In genomic region chr1:36064861-36065760, GRCm38 (mm10) we compare ENCODE assay signal across 8 mouse cellular contexts. TPM values are rescaled to one million over a fixed set of nuclear protein-coding genes. Genes with fewer than 3 reads are reported as not detected.
DNase-seq lines count a peak whose midpoint lies in the region; ATAC-seq lines count a peak whose summit lies in the region.

No protein-coding gene starts in this region.

- H3K4me2 ChIP-seq in intestine, embryonic 15.5 days (replicated peaks) = peak overlapping the region; percentile 64

- 0 out of 2 replicates have a peak overlapping the region, but pooled peaks have one; percentile 27 for H3K27ac ChIP-seq in intestine, embryonic 15.5 days

- no peak overlapping the region for H3K9ac ChIP-seq in intestine, embryonic 15.5 days

- DNase-seq in adrenal gland, adult 8-10 months = peak; percentile 91
- peak; percentile 87 for DNase-seq in embryo, embryonic 11.5 days (ENCODE audit: low read depth, low spot score)
- DNase-seq in gastrocnemius, postnatal 36 days = peak; percentile 87 to 89
- DNase-seq in left cerebral cortex, postnatal 25 days (ENCODE audit: low spot score in 2 of 2) = peak; percentile 90 to 96
- DNase-seq in mesoderm, embryonic 11.5 days (ENCODE audit: low read depth, low spot score) = peak; percentile 92
- DNase-seq in right cerebral cortex, postnatal 25 days = peak; percentile 92
- DNase-seq in urinary bladder, postnatal 36 days (ENCODE audit: low spot score in 2 of 2) = peak; percentile 91 to 93

- under 1% methylated on average over 24 of the region's 24 CpGs for WGBS in intestine, embryonic 15.5 days

- H3K4me3 ChIP-seq in intestine, embryonic 15.5 days (replicated peaks) = peak overlapping the region; percentile 16

- peaks cover 26% of the 10 kb centered on the region for H3K4me1 ChIP-seq in intestine, embryonic 15.5 days (replicated peaks)

- H3K27me3 ChIP-seq in intestine, embryonic 15.5 days (replicated peaks) = no peaks in the 10 kb centered on the region

- intact Hi-C loops in gastrocnemius, postnatal 36 days (cut with DNase I) = loop anchor here (5.0 kb wide), 1 partner anchor 177 kb away; the partner anchor contains the start of gene Uggt1
- intact Hi-C loops in left cerebral cortex, postnatal 25 days (cut with DNase I) = loop anchor here (5.0 to 10.0 kb wide), 2 partner anchors 188 to 190 kb away; no protein-coding TSS in a partner anchor

- H3K9me3 ChIP-seq in intestine, embryonic 15.5 days = no peaks in the 10 kb centered on the region

- peak; percentile 57 for ATAC-seq in intestine, embryonic 15.5 days

- no peaks in the 10 kb centered on the region for H3K36me3 ChIP-seq in intestine, embryonic 15.5 days

RNA-seq across cellular contexts. Expression of gene Hs6st1, which starts 3.1 kb away (rescaled TPM):
- total RNA-seq in adrenal gland, adult 8-10 months (2022) = 100 to 1,000 TPM in 2 of 4 experiments, 10 to 100 TPM in 2; 70.2 to 122 (median 96.6) TPM
- total RNA-seq in gastrocnemius, postnatal 36 days (2021) = 10 to 100 TPM; 18.4 to 22.2 TPM
- polyA plus RNA-seq in intestine, embryonic 15.5 days (2015; fragmentation: Nextera tagmentation; extraction: Ambion mirVana) = 10.6 TPM in 2 replicates
- 10 to 100 TPM; 57.7 to 57.9 TPM for total RNA-seq in left cerebral cortex, postnatal 25 days (2021)

Comparison
In these comparisons a context has a peak if more than half of its experiments do, and no peak if none do; other contexts are left out.
1. Peak in every context shown above with its lines: DNase-seq, ATAC-seq, H3K4me3 ChIP-seq and H3K27ac ChIP-seq.